Mouse (Mus musculus): ENCODE data around the gene Nt5c3b. TPM values are rescaled to one million over a fixed set of nuclear protein-coding genes. Genes with fewer than 3 reads are reported as not detected.
A peak's percentile ranks its signal among the peaks of the same experiment; 100 is the strongest.

Nt5c3b gene
- total RNA-seq, 2 experiments from 2014 or later: 35.8 to 38.1 TPM

DNA sequence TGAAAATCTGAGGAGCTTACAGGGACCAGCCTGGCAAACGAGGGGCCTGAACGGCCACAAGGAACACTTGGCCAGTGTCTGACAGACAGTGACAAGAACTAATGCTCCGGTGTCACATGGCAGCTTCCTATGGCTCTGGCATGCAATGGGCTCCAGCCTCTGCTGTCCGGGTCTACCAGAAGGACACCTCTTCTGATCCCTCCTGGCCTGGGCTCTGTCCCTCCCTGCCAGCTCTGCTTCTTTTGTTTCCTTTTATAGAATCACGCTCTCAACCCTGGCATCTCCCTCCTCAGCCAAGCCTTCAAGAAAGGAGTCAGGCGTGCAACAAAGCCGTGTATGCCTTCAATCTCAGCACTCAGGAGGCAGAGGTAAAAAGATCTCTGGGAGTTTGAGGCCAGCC, 11.6 kb downstream of the Nt5c3b start:
- no peak for DNase-seq (ENCODE audit: low spot score in 2 of 2)

DNA sequence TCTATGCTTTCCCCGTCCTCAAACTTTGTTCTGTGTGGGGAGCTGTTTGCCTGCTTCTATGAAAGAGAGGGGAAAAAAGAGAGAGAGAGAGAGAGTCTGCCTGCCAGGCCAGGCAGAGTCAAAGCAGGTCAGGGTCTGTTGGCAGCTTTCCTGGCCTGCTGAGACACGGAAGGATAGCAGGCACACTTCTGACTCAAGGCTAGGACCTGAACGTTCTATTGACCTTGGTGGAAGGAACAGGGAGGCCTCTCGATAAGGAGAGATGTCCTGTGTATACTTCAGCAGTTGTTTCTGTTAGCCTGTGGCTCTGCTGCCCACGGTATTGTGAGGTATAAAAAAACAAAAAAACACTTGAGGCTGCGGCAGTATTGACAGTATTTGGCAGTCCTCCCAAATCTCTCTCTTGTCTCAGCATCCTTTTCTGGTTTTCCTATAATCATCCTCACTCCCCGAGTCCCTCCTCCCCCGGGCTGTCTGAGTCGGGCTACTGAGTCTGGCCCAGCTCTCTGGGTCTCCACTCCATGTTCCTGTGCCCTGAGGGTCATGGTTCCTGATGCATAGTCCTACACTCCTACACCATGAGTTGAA, 12.9 kb downstream of the Nt5c3b start:
- DNase-seq (ENCODE audit: low spot score in 2 of 2): no peak

DNA sequence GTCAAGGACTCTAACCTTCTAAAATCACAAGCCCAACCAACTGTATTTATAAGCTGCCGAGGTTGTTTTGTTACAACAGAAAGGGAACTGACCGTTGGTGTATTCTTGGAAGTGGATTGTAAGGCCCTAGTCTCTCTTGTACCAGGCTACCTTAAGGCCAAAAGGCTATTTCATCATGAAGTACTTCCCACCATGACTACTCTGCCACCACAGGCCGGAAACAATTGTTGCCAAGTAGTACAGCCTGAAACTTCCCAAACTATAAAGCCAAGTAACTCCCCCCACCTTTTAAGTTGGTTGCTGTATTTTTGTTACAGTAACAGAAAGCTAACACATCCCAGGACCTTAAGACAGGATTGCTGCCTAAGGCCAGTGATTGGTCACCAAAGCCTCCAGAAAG, 14.8 kb downstream of the Nt5c3b start:
- no peak for DNase-seq (ENCODE audit: low spot score in 2 of 2)

DNA sequence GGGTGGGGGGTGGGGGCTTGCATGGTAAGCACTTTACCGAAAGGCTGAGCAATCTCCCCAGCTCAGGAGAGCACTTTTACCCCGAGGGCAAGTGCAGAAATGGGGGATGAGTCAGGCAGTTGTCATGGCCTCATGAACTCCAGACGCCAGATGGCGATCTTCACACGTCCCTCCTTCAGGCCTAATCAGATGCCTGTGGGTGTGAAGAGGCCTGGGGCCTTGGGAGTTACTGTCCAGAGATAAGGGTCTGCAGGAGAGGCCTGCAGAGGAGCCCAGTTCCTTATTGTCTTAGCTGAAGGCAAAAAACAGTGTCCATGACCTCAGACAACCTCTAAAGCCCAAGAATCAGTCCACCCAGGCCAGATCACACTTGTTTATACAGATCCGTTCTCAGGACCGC, 15.8 kb downstream of the Nt5c3b start:
- peak in 1 of 2 experiments; percentile 73 for DNase-seq (ENCODE audit: low spot score in 2 of 2)

DNA sequence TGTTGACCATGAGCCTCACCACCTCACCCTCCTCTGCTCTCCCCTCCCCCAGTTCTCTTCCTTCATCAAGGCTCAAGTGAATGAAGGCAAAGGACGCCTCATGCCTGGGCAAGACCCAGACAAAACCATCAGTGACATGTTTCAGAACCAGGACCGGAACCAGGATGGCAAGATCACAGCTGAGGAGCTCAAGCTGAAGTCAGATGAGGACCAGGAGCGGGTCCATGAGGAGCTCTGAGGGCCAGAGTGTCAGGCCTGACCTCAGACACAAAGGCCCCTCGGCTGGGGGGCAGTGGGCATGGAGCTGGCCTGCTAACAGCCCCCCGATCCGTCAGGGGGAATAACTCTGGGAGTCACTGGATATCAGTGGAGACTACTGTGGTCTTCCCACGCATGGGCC, 17.8 kb downstream of the Nt5c3b start:
- DNase-seq (ENCODE audit: low spot score in 2 of 2): no peak

DNA sequence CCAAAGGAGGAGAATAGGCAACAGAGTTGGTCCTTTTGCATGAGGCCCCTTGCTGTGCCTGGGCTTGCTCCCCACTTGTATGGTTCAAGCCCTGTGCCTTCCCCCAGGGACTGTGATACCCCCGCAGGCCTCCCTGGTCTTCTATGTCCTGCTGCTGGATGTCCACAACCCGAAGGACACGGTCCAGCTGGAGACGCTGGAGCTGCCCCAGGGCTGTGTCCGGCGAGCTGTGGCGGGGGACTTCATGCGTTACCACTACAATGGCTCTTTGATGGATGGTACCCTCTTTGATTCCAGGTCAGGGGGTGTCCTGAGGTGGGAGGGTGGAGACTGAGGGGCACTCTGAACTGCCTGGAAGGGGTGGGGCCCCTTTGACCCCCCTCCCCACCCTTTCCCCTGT, 20.1 kb downstream of the Nt5c3b start:
- no peak for DNase-seq (ENCODE audit: low spot score in 2 of 2)

DNA sequence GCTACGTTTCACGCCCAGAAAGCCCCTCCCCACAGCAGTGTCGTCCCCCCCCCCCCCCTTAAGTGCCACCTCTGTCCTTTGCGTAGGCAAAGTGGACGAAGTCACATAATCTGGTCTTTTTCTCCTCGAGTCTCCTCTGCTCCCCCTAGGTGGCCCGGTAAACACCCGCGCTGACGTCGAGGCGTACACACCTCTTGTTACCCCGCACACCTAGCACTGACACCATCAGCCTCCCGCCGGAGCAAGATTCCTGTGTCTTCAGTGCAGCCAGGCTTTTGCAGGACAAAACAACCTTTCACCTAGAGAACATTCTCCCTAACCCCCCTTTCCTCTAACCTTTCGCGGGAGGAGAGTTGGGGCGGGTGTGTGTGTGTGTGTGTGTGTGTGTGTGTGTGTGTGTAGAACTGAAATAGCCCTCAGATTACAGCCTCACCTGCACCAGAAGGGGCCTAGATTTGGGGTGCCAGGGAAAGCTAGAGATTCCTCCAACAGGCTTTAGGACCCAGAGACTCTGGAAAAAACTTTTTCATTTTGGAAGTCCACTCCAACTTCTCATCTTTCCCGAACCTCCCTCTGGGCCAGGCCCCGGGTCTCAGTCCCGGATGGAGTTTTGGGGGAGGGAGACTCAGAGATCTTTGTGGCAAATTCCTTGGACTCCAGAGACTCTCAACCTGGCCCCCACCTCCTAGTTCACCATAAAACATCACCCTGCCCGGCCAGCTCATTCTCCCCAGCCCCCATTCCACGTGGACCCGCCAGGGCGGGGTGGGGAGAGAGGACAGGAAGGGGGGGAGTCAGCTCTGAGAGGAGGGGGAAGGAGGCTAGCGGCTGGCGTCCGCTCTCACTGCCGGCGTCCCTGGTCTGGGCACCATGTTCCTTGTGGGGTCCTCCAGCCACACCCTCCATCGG, 26.4 kb downstream of the Nt5c3b start, which contains the start of gene Fkbp10:
TSS of gene Fkbp10 (plus strand) at position 784 of the 909 bp plus-strand sequence.
- DNase-seq (ENCODE audit: low spot score in 2 of 2): peak; percentile 62 to 82

DNA sequence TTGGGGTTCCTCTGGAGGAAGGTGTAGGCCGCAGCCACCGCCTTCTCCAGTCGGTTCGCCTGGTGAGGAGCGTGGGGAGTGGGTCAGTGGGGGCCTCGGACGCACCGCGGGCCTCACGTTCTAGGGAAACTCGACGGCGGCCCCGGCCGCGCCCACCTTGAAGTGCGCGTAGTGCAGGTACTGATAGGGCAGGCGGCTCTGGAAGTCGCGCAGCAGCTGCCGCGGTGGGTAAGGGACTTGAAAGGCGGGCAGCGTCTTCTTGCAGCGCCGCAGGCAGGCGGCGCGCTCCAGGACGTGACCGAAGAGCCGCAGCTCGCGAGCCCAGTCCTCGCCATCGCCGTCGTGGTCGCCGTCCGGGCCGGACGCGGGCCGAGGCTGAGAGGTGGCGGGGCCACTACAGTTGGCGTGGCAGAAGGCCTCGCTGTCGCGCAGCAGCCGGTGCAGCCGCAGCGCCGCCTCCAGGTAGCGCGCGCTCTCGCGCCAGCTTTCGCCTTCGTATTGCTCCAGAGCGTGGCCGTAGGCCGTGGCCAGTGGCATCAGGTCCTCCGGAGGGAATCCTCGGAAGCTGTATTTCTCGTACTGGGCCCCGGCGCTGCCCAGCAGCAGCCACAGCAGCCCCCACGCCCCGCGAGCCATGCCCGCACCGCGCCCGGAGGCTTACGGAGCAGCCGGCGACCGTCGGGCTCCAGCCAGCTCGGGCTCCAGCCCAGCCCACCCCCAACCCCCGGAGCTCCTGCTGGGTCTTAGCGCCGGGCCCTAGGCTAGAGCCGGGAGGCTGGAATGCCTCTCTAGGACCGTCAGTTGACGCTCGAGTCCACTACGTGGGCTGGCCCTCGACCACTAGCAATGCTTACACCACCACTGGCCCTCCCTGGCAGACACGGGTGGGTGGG, 27.3 kb downstream of the Nt5c3b start, which contains the start of gene P3h4:
TSS of gene P3h4 (minus strand) at position 816 of the 893 bp plus-strand sequence.
- peak; percentile 77 to 88 for DNase-seq (ENCODE audit: low spot score in 2 of 2)

DNA sequence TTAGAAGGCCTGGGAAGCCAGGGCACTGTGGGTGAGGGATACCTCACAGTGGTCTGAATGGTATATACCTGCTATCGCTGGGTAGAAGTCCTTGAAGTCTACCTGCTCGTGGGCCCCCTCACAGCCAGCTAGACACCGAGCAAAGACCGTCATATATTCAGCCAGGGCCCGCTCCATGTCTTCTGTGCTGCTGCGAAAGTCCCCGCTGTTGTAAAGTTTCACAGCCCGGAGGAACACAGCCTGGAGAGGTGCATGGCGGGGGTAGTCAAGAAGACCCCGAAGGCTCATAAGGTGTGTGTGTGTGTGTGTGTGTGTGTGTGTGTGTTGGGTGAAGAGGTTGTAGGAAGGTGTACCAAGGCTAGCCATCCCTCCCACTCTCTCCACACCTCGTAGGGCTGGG, 28.1 kb downstream of the Nt5c3b start:
- no peak for DNase-seq (ENCODE audit: low spot score in 2 of 2)

DNA sequence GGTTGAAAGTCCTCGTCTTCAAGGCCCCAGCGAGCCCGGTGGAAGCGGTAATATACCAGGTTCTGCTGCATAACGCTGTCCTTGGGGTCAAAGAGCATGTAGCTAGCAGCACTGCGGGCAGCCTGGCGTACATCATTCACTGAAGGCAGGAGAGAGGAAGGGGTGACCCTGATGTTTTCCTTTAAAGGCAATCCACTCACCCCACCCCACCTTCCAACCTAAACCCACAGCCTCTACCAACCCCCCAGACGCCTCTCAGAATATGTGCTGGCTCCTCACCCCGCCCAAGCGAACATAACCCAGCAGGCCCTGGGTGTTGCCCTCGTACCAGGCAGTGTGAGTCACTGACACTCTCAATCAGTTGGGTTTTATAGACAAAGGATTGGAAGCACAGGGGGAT, 29.9 kb downstream of the Nt5c3b start:
- no peak for DNase-seq (ENCODE audit: low spot score in 2 of 2)

DNA sequence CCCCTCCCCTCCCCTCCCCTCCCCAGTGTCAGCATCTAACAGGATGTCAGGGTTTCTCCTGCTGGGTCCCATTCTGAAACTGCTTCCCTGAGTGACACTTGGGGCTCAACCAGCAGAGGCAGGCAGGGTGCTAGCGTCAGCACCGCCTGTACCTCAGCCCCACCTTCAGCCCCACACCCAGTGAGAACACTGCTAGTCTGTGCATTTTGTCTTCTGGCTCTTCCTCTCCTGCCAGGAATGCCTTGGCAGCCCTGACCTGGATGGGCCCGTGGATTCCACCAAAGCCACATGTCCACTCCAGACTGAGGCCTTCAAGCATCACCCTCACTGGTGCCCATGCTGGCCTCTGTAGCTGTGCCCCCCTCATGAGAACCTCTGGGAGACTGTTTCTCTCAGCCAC, 31.9 kb downstream of the Nt5c3b start:
- DNase-seq (ENCODE audit: low spot score in 2 of 2): no peak

DNA sequence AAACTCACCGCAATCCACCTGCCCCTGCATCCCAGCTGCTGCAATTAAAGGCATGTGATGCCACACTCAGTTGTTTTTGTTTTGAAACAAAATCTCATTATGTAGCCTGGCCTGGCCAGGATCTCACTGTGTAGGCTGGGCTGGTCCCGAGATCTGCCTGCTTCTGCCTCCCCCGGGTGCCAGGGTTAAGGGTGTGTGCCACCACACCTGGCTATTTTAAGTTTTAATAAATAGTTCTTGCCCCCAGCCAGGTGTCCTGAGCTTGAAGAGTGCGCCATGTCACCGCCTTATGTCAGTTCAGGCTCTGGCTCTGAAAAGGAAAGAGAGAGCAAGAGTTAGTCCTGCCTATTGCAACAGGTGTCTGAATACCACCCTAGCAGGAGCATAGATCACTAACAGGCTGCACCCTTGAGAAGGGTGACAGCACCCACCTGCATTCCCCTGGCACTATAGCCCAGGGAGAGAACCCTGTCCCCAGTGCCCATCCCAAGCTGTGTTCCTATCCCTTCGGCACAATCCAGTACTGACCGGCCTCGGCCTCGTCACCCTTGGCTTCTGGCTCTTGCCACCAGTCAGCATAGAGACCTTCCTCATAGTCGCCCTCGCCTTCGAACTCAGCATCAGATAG, 32.7 kb downstream of the Nt5c3b start:
- no peak for DNase-seq (ENCODE audit: low spot score in 2 of 2)

DNA sequence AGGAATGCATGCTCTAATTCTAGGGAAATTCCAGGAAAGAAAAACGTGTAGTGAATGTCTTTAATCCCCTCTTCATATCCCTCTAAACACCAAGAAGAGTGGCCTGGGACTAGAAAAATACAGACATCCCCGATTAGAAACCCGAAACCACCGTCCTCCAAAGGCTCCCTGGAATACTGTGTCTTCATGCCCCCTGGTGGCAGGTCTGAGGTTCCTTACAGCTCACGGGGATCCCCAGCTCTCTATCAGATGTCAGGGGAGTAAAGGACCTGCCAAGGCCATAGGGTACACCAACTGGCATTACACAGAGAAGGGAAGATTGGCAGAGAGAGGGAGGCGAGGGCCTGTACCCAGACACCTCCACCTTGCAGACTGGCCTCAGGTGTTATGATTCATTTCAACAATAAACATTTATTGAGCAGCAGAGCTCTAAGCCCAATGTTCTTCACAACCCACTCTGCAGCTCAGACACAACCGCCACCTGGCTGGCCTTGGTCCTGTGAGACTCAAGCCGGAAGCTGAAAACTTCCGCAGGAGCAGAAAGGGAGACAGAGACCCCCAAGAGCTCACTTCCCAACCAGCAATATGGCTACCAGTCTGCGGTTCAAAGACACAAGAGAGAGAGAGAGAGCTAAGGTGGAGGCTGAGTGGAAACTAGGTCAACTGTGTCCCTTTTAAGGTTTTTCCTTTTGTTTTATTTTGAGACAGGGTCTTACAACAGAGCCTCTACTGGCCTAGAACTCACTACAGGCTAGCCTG, 33.4 kb downstream of the Nt5c3b start:
- DNase-seq (ENCODE audit: low spot score in 2 of 2): peak; percentile 62 to 77

DNA sequence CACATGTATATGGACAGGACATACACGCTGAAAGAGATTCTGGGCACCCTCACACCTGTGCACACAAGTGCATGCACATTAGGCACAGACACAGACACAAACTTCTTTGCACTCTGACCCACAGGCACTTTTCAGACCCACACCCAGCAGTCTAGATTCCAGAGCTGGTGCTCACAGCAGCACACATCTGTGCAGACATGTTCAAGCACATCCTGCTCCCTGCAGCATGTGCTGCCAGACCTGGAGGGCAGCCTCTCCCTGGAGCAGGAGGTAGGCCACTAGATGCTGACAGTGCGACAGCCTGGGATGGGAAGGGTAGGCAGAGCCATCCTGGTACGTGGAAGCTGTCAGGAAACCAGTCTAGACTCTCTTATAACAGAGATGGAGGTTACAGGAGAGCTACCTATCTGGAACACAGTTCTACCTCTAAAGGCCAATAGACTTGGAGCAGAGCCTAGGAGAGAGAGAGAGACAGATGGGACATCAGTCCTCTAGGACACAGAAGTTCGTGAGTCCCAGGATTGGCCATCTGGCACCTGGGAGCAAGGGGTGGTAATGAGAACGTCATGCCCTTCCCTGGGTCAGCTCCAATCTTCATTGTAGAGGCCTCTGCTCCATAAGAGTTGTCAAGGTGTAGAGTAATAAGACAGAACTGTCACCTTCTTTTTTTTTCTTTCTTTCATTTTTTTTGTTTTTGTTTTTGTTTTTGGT, 34.5 kb downstream of the Nt5c3b start:
- no peak for DNase-seq (ENCODE audit: low spot score in 2 of 2)

DNA sequence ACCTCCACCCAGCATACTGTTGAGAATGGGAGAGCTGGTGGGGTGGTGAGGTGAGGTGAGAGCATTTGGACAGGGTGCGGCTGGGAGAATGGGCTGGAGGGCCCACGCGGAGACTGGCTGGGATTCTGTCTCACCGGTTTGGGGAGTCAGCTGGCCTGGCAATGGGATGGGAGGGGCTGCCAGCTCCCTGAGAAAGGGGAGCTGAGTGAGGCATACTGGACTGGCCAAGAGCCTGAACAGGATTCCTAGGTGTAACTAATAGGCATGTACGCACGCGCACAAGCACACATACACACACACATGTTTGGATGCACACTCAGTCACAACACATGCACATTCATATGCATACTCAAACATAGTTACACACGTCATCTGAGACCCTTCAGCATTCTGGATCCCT, 35.3 kb downstream of the Nt5c3b start:
- DNase-seq (ENCODE audit: low spot score in 2 of 2): no peak

DNA sequence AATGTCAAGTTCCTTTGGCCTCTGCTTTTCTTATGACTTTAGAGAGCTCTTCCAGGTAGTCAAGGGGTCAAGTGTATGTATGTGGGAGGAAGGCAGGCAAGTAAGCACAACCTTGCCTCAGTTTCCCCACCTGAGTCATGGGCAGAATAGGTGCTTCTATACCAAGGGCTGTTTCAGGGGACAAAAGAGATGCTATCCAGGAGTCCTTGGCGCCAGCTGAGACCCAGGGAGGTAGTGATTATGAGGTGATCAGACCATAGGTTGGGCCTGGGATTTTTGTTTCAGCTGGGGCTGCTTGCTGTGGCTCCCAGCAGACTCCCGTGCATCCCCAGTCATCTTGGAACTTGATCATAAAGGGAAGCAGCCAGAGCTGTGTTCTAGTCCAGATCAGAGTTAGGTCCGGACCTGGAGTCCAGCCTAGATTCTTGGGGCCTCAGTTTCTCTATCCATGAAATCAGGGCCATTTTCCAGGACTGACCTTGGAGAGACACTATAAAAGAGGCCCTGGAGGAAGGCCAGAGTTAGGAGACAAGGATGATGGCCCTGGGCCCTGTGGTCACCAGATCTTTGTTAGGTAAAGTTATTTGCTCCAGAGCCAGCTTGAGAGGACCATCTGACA, 37.0 kb downstream of the Nt5c3b start:
- DNase-seq (ENCODE audit: low spot score in 2 of 2): no peak

DNA sequence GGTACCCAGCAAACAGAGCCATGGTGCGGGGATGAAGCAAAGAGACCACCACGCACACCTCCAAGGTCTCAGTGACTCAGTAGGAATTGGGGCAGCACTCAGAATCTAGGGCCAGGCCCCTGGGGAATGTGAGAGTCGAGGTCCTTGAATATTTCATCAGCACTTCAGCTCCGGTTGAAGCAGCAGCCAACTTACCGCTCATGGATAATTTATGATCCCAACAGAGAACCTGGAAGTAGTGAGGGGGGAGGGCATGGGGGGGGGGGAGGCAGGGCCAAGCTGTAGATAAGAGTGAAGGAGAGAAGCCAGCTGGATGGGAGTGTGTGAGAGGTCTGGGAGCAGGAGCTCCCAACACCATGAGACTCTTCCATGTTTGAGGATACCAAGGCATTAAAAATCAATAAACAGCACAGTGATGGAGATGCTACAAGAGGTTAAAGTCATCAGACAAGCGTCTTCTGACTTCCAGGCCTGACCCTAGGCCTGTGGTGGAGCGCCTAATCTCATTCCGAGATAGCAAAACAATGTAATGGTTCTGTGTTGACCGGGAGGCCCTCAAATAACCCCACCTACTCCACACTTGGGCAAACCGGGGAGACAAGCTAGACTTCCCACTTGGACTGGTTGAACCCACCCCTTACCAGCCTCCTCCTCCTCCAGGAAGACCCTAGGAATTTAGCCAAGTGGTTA, 38.0 kb downstream of the Nt5c3b start:
- no peak for DNase-seq (ENCODE audit: low spot score in 2 of 2)

DNA sequence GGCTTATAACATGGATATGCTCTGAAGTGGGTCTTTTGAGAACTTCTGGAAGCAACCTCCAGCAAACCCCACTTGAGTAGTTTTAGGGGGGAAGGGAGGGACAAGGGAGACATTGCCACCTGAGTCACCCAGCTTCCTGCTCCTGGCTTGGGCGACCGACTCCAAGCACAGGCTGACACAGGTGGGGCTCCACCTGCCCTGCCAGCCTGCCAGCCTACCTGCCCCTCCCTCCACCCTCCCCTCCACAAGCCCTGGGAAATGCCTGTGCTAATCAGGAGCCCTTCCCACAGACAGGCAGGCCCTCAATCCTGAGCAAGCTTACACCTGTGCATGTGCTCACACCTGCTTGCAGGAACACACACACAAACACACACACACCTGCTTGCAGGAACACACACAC, 38.9 kb downstream of the Nt5c3b start:
- DNase-seq (ENCODE audit: low spot score in 2 of 2): no peak

DNA sequence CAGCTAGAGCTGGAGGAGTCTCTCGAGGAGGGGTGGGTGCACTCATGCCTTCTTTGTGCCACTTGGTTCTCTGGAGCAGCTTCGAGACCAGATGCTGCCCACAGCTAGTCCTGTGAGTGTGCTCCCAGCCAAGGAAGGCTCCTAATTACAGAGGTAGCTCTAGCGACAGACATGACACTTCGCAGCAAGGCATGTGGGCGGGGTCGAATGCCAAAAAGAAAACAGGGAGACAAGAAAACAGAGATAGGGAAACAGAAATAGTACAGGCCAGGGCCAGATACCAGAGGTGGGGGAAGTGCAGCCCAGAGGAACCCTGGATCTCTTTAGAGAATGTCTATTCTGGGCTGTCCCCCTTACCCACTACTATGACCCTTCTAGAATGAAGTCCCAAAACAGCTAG, 39.4 kb downstream of the Nt5c3b start:
- DNase-seq (ENCODE audit: low spot score in 2 of 2): no peak

Data from gastrocnemius, postnatal 4 days (tissue).